Mouse (Mus musculus): ENCODE measurements around the gene Plxnd1. TPM values are rescaled to one million over a fixed set of nuclear protein-coding genes. Genes with fewer than 3 reads are reported as not detected.

Plxnd1 gene
- polyA plus RNA-seq, 1 experiment from 2014 or later: 24.6 TPM

DNA sequence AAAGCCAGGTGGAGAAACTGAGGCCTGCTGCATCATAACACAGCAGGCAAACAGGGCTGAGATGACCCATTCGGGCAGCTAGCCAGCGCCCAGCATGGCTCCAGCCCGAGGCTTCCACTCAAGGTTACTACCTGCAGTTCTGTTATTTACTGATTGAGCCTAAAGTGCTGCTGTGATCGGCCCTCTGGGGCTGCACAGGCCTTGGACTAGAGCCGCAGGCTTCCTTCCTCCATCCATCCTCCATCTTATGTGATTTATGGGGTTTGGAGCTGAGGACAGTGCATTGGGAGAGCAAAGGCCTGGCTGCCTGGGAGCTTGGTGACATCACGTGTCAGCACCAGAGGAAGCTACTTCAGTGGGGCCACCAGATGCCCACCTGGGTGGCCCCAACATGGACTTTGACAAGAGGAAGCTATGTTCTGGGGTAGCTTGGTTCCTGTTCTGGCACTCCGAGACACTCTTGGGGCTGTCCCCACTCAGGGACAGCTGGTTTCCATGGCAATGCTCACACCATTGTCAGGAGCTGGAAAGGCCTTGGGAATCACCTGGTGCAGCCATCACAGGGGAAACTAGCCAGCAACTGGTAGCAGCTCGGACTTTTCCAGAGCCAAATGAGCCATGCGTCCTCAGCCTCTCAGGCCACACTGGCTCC lies 7.6 kb downstream of the Plxnd1 start:
- peak overlapping the region; percentile 70 for H3K27ac ChIP-seq
- no peak for DNase-seq (ENCODE audit: low spot score)
- H3K9me3 ChIP-seq: no peaks in the 10 kb centered on the region
- peaks cover 74% of the 10 kb centered on the region for H3K4me1 ChIP-seq (replicated peaks)
- 70% methylated on average over 9 of the region's 9 CpGs for WGBS
- peaks cover 37% of the 10 kb centered on the region for H3K27me3 ChIP-seq (ENCODE audit: insufficient read depth, poor library complexity, severe bottlenecking)
- H3K36me3 ChIP-seq: no peaks in the 10 kb centered on the region
- H3K4me3 ChIP-seq: 0 out of 2 replicates have a peak overlapping the region, but pooled peaks have one; percentile 4

DNA sequence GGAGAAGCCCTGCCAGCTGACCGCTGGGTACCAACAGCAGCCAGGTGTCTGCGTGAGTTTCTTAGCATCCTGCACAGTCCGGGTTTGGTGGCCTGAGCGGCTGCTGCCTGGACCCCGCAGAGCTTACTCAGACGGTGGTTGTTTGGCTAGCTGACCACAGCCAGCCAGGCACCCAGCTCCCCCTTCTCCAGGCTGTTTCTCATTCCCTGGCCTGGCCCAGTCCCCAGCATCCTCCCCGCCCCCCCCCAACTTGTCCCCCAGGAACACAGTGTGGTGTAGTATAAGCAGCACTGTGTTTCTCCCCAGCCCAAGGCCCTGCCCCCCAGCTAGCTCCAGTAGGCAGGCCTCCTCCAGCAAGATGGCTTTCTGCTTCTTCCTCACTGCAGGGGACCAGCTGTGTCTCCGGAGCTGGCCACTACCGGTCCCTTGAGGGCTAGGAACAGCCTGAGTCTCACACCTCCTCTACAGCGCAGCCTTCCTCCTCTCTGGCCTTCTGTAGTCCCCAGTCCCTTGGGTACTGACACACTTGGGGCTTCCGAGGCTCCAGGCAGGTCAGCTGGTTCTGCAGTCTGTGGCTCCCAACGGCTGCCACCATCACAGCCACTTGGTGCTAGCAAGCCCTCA lies 8.2 kb downstream of the Plxnd1 start:
- no peak for DNase-seq (ENCODE audit: low spot score)
- no peaks in the 10 kb centered on the region for H3K9me3 ChIP-seq
- H3K4me3 ChIP-seq: 0 out of 2 replicates have a peak overlapping the region, but pooled peaks have one; percentile 4
- no peaks in the 10 kb centered on the region for H3K36me3 ChIP-seq
- H3K4me1 ChIP-seq (replicated peaks): peaks cover 68% of the 10 kb centered on the region
- peaks cover 31% of the 10 kb centered on the region for H3K27me3 ChIP-seq (ENCODE audit: insufficient read depth, poor library complexity, severe bottlenecking)
- H3K27ac ChIP-seq: peak overlapping the region; percentile 70
- WGBS: 45% methylated on average over 12 of the region's 12 CpGs

DNA sequence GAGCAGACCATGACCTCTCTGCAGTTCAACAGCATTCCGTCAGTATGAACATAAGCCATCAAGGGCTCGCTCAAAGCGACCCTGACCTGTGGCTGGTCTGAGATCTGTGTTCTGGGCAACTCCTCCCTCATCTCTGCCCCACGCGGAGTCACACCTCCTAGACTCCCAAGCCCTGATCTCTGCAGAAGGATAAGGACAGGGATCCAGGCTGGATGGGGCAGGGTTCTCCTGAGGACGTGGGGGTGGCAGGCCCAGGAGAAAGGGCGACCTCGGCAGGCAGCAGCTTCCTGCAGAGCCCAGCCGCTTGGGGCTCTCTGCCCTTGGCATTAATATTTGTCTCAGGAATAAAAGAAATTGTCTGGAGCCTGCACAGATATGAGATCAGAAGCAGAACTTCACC lies 9.2 kb downstream of the Plxnd1 start:
- DNase-seq (ENCODE audit: low spot score): no peak
- H3K4me1 ChIP-seq (replicated peaks): peaks cover 64% of the 10 kb centered on the region
- H3K4me3 ChIP-seq: no peak overlapping the region
- peaks cover 21% of the 10 kb centered on the region for H3K27me3 ChIP-seq (ENCODE audit: insufficient read depth, poor library complexity, severe bottlenecking)
- peak overlapping the region; percentile 70; the same call in 1 of the 2 replicates for H3K27ac ChIP-seq
- H3K9me3 ChIP-seq: no peaks in the 10 kb centered on the region
- WGBS: 64% methylated on average over 9 of the region's 9 CpGs
- no peaks in the 10 kb centered on the region for H3K36me3 ChIP-seq

DNA sequence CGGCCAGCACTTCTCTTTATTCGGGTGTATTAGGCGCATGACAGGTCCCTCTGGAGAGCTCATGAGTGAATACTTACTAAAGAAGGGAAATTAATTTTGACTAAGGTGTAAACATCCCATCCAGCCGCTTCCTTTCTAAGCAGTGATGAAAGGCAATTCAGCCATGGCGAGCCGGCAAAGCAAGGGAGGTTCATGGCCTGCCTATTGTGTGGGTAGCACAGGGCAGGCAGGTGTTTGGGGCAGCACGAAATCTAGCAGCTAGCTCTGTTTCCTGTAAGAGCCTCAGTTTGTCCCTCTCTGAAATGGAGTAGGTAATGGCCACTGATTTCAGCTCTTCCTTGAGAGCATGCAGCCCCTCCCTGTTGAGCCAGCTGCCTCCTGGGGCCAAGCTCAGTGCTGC lies 10.2 kb downstream of the Plxnd1 start:
- Histone ChIP-seq H3K4me1 (replicated peaks) (peaks cover 71% of the 10 kb centered on the region), H3K27ac (peak overlapping the region; percentile 54)

DNA sequence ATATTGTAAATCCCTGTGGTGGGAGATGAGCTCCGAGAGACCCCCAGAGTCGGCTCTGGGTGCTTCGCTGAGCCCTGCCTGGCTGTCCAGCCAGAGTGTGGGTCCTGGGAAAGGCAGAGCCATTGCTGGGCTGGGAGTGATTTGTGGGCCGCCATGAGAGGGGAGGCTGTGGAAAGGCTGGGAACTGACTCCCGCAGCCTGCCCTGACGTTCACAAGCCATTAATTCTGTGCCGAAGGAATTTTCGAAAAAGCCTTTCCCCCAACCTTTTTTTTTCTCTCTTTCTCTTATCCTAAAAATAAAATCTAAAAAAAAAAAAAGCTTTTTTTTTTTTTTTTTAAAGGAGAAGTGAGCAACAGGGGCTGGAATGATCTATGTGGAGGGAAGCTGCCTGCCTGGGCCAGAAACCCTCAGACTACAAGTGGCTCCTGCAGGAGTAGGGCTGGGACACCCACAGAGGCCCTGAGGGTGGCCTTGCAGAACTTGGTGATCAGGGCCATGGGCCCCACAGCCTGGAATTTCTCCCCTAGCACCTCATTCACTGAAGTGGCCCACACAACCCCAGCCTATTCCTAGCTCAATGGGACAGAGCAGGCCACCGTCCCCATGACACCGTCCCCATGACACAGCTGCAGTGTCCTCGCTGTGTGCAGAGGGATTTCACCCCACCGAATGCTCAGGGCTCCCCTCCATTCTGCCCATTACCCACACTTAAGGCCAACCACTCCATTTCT lies 11.3 kb downstream of the Plxnd1 start:
- 74% methylated on average over 12 of the region's 12 CpGs for WGBS
- Histone ChIP-seq H3K4me1 (replicated peaks) (peaks cover 75% of the 10 kb centered on the region), H3K4me3 (no peak overlapping the region), H3K9me3 (no peaks in the 10 kb centered on the region), H3K27me3 (ENCODE audit: insufficient read depth, poor library complexity, severe bottlenecking) (peaks cover 10% of the 10 kb centered on the region), H3K36me3 (no peaks in the 10 kb centered on the region), H3K27ac (no peak overlapping the region; the same call in 1 of the 2 replicates)
- DNase-seq (ENCODE audit: low spot score): no peak

More for the DNA sequence above, 10.2 kb downstream of the Plxnd1 start:
- DNase-seq (ENCODE audit: low spot score): no peak
- WGBS: 77% methylated on average over 7 of the region's 7 CpGs
- Histone ChIP-seq H3K27me3 (ENCODE audit: insufficient read depth, poor library complexity, severe bottlenecking) (peaks cover 12% of the 10 kb centered on the region), H3K36me3 (no peaks in the 10 kb centered on the region), H3K9me3 (no peaks in the 10 kb centered on the region), H3K4me3 (no peak overlapping the region)

DNA sequence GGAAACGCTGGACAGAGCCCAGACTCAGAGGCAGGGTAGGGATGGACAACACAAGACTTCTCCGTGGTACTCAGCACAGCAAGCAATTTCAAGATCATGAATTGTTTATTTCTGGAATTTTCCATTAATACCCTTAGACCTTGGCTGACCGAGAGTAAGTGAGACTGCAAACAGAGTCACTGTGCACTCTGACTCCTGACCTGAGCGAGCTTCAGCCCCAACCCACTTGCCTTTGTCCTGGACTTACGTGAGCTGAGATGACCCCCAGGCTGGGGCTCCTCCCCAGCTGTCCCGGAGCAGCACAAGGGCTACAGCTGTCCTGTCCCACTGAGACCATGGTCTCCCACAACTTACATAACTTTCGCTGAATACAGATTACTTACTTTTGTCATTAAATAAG lies 11.9 kb downstream of the Plxnd1 start:
- no peak overlapping the region for H3K4me3 ChIP-seq
- WGBS: 64% methylated on average over 7 of the region's 7 CpGs
- H3K36me3 ChIP-seq: no peaks in the 10 kb centered on the region
- H3K27ac ChIP-seq: no peak overlapping the region; the same call in 1 of the 2 replicates
- no peak for DNase-seq (ENCODE audit: low spot score)
- peaks cover 10% of the 10 kb centered on the region for H3K27me3 ChIP-seq (ENCODE audit: insufficient read depth, poor library complexity, severe bottlenecking)
- peaks cover 75% of the 10 kb centered on the region for H3K4me1 ChIP-seq (replicated peaks)
- H3K9me3 ChIP-seq: no peaks in the 10 kb centered on the region

DNA sequence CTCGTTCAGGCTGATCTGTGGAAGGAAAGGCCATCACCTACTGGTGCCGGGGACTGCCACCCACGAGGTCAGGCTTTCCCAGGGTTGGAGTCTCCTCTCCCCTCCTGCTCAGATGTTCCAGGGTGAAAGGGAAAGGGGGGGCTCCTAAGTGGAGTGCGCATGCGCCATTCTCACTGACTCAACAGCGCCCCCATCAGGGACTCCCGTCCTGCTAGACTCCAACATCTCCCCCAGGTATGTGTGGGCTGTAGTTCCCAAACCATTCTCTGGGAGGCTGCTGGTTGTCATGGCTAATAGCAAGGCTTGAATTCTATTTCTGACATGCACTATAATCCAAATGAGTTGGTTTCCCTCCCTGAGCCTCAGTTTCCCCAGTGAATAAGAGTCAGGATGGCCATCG lies 16.2 kb downstream of the Plxnd1 start:
- 68% methylated on average over 8 of the region's 8 CpGs for WGBS
- no peaks in the 10 kb centered on the region for H3K27me3 ChIP-seq (ENCODE audit: insufficient read depth, poor library complexity, severe bottlenecking)
- DNase-seq (ENCODE audit: low spot score): no peak

DNA sequence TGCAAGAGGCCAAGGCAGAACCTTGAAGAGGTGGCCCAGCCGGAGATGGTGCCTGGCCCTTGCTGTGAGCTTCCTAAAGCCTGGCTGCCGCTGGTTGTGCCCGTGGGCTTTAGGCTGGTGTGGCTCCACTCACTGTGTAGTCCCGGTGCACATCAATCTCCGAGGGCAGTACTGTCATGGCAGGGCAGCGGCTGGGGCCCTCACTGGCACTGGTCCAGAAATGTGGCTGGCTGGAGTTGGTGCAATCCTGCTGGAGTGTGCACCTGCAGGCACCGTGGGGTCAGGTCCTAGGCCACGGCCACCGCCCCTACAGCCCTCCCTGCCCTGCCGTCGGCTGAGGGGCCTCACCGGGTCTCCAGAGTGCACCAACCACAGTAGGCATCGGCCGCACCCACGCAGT lies 17.0 kb downstream of the Plxnd1 start:
- no peak overlapping the region for H3K4me3 ChIP-seq
- no peaks in the 10 kb centered on the region for H3K36me3 ChIP-seq
- peak overlapping the region; percentile 35; the same call in 1 of the 2 replicates for H3K27ac ChIP-seq
- no peak for DNase-seq (ENCODE audit: low spot score)
- 93% methylated on average over 15 of the region's 15 CpGs for WGBS
- no peaks in the 10 kb centered on the region for H3K9me3 ChIP-seq
- no peaks in the 10 kb centered on the region for H3K27me3 ChIP-seq (ENCODE audit: insufficient read depth, poor library complexity, severe bottlenecking)
- peaks cover 36% of the 10 kb centered on the region for H3K4me1 ChIP-seq (replicated peaks)

More for the DNA sequence above, 16.2 kb downstream of the Plxnd1 start:
- no peaks in the 10 kb centered on the region for H3K36me3 ChIP-seq
- no peaks in the 10 kb centered on the region for H3K9me3 ChIP-seq
- H3K4me3 ChIP-seq: no peak overlapping the region
- no peak overlapping the region for H3K27ac ChIP-seq
- peaks cover 39% of the 10 kb centered on the region for H3K4me1 ChIP-seq (replicated peaks)

DNA sequence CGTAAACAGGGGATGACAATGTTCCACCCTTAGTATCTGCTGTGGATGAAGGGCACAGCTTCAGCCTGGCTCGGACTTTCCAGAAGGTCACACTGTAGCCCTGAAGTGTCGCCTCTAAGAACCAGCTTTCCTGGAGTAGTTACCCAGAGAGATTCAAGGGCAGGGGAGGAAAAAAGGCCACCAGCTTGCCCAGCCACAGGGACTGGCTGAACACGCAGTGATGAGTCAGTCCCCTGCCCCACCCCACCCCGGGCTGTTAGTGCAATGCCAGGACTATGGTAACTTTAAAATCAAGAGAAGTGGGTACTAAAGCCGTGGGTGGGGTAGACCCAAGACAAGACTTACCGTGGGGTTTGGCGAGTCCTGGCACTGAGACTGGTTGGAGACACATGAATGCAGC lies 19.2 kb downstream of the Plxnd1 start:
- no peaks in the 10 kb centered on the region for H3K27me3 ChIP-seq (ENCODE audit: insufficient read depth, poor library complexity, severe bottlenecking)
- 0 out of 2 replicates have a peak overlapping the region, but pooled peaks have one; percentile 23 for H3K27ac ChIP-seq
- 87% methylated on average over 8 of the region's 8 CpGs for WGBS
- H3K9me3 ChIP-seq: no peaks in the 10 kb centered on the region
- no peaks in the 10 kb centered on the region for H3K36me3 ChIP-seq
- peaks cover 43% of the 10 kb centered on the region for H3K4me1 ChIP-seq (replicated peaks)
- no peak overlapping the region for H3K4me3 ChIP-seq
- no peak for DNase-seq (ENCODE audit: low spot score)

DNA sequence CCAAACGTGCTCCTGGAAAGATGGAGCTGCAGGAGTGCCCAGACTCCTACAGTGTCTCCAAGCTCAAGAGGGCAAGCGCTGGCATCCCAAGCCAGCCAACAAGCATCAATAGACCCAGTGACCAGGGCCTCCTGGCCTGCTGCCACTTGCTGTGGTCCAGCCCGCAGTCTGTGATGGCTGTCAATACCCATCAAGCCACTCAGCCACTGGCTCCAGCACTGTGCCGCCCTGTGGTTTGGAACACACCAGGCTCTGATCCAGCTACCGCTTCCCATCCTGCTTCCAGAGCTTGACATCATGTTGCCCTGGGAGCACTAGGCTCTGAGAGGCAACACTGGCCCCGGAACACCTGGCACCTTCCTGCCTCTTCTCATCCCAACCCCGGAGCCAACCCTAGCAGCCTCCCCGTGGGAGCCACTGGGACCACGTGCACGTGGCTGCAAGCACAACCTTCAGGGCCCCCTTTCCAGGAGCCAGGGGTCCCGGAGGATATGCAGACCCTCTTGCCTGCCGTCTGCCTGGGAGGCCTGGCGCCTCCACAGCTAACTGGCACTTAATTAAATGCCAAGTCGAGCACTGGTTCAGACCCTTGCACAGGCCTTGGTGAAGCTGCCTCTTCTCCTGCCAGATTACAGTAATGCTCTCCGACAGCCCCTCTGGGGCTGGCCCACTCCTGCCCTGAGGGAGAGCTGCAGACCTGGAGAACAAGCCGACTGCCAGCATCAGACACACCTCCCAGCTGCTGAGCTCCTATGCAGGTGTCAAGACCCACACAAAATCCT lies 20.7 kb downstream of the Plxnd1 start:
- WGBS: 85% methylated on average over 16 of the region's 16 CpGs
- Histone ChIP-seq H3K4me3 (no peak overlapping the region), H3K4me1 (replicated peaks) (peaks cover 40% of the 10 kb centered on the region), H3K36me3 (no peaks in the 10 kb centered on the region), H3K27me3 (ENCODE audit: insufficient read depth, poor library complexity, severe bottlenecking) (no peaks in the 10 kb centered on the region), H3K9me3 (no peaks in the 10 kb centered on the region), H3K27ac (no peak overlapping the region)
- DNase-seq (ENCODE audit: low spot score): no peak

DNA sequence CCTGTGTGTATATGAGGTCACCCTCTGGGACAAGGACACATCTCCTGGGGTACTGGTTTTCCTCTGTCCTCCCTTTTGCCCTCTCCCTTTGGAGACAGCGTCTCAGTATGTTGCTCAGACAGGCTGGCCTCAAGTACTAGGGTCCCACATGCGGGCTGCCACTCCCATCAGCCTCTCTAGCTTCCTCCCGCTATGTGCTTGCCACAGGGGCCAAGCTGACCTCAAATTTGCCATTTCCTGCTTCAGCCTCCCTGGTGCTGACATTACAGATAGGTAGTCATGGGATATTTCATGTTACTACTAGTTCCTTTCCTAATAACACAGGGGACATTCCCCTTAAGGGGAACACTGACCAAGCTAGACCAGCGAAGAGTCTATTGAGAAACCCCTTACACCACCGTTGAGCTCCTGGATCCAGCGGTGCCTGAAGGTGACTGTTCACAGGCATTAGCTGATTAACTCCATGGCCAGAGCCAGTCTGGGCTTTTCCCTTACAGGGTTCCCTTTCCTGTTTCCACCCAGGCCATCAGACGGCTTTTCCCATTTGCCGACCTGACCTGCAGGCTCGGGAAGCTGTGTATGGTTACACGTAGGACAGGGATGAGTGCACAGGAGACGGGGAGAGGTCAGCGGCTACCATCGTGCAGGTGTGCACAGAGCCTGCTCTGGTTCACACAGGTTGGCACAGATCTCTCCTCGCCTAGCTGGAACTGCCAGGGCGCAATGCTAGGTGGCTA lies 21.5 kb downstream of the Plxnd1 start:
- H3K9me3 ChIP-seq: no peaks in the 10 kb centered on the region

More for the DNA sequence above, 21.5 kb downstream of the Plxnd1 start:
- peaks cover 45% of the 10 kb centered on the region for H3K4me1 ChIP-seq (replicated peaks)
- no peaks in the 10 kb centered on the region for H3K27me3 ChIP-seq (ENCODE audit: insufficient read depth, poor library complexity, severe bottlenecking)
- DNase-seq (ENCODE audit: low spot score): no peak
- WGBS: 83% methylated on average over 15 of the region's 15 CpGs
- no peak overlapping the region; the same call in 1 of the 2 replicates for H3K4me3 ChIP-seq
- no peaks in the 10 kb centered on the region for H3K36me3 ChIP-seq
- H3K27ac ChIP-seq: no peak overlapping the region
